Mouse (Mus musculus) liver, embryonic 14.5 days (tissue): ENCODE measurements around the gene Taf6l.

Experiments used
- CTCF ChIP-seq: IDR thresholded peaks from 2 replicates; pipeline ENCODE4 v1.5.1; 2016; ENCODE audit warnings: antibody characterized with exemption, low read depth, control low read depth
- EP300 ChIP-seq: IDR thresholded peaks from 2 replicates; pipeline ENCODE4 v1.6.1; 2016; ENCODE audit warnings: antibody characterized with exemption, low read depth

DNA sequence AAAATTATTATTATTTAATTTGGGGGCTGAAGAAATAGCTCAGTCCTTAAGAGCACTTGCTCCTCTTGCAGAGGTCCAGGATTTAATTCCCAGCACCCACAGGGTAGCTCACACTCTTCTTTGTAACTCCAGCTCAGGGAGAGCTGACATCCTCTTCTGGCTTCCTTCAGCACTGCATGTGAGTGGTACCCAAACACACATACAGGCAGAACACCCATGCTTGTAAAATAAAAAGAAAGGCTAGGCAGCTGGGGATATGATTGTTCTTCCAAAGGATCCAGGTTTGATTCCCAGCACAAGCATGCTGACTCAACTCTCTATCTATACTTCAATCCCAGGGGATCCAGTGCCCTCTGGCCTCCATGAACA is 12.7 kb upstream of the Taf6l start:
- TF ChIP-seq EP300 (no peak), CTCF (no peak)
